Mouse (Mus musculus): ENCODE data around the gene Fer. TPM values are rescaled to one million over a fixed set of nuclear protein-coding genes. Genes with fewer than 3 reads are reported as not detected.

Gene Fer
- polyA plus RNA-seq, 1 experiment from 2014 or later: 12.6 TPM

DNA sequence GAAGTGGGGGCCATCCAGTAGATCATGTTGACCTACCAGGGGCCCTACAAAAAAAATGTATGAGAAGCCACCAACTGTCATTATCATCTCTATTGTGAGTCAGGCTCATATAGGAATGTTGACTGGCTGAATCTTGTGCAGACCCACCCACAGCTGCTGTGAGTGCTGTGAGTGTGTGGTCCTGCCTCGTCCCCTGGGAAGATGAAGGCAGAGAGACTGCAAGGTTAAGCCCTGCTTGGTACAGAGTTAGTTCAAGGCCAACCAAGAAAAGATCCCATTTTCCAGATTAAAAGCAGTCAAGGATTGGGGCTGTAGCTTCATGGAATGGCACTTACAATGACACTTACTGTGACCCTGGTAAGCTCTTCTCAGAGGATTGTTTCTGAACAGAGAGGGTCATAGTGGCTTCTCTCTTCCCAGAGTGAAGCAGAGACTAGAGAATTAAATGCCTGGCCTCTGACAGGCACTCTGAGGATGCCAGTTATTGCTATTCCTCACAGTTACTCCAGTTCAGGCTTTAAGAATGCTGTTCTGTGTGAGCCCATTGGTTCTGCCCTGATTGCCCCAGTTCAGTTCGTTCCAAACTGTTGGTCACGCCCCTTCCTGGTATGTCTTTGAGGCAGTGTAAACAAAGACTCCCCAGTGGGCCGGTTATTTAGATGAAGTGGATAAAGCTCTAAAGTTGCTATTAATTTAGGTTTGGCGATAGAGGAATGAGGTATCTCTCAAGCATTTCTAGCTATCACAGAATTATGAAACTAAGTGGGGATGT, 34.1 kb upstream of the Fer start:
- Histone ChIP-seq H3K4me2 (replicated peaks; ENCODE audit: low read depth) (no peak overlapping the region), H3K27me3 (replicated peaks; ENCODE audit: control insufficient read depth, insufficient read depth, low read length) (no peaks in the 10 kb centered on the region), H3K36me3 (ENCODE audit: control insufficient read depth, insufficient read depth) (no peaks in the 10 kb centered on the region), H3K4me1 (replicated peaks; ENCODE audit: control insufficient read depth, insufficient read depth, low read length) (no peaks in the 10 kb centered on the region), H3K4me3 (ENCODE audit: low read depth, low read length) (no peak overlapping the region), H3K9ac (ENCODE audit: low read depth, low read length) (no peak overlapping the region), H3K9me3 (ENCODE audit: control insufficient read depth) (no peaks in the 10 kb centered on the region), H3K27ac (ENCODE audit: low read depth, low read length) (no peak overlapping the region)
- no peak for ATAC-seq
- 33% methylated on average over 5 of the region's 5 CpGs for WGBS
- TF ChIP-seq CTCF (IDR thresholded peaks at IDR 0.05; ENCODE audit: low read depth): no peak

DNA sequence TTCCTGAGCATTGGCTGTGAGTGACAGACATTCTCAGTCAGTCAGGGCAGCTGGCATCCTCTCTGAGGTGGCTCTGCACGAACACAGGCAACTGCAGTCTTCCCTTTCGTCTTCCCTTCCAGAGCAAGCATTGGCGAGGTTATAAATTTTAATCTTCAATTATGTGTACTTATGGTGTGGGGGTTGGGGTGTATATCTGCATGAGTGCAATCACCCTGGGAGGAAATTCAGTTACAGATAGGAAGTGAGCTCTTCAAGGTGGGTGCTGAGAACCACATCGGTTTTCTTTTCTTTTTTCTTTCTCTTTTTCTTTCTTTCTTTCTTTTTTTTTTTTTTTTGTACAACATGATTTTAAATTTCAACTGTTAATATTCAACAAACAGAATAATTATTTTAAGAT, 31.3 kb upstream of the Fer start:
- Histone ChIP-seq H3K27me3 (replicated peaks; ENCODE audit: control insufficient read depth, insufficient read depth, low read length) (no peaks in the 10 kb centered on the region), H3K27ac (ENCODE audit: low read depth, low read length) (no peak overlapping the region), H3K4me2 (replicated peaks; ENCODE audit: low read depth) (no peak overlapping the region), H3K9ac (ENCODE audit: low read depth, low read length) (no peak overlapping the region), H3K36me3 (ENCODE audit: control insufficient read depth, insufficient read depth) (no peaks in the 10 kb centered on the region), H3K4me1 (replicated peaks; ENCODE audit: control insufficient read depth, insufficient read depth, low read length) (no peaks in the 10 kb centered on the region), H3K9me3 (ENCODE audit: control insufficient read depth) (no peaks in the 10 kb centered on the region), H3K4me3 (ENCODE audit: low read depth, low read length) (no peak overlapping the region)
- no peak for TF ChIP-seq CTCF (IDR thresholded peaks at IDR 0.05; ENCODE audit: low read depth)
- no peak for ATAC-seq
- WGBS: 40% methylated on average over 4 of the region's 4 CpGs

DNA sequence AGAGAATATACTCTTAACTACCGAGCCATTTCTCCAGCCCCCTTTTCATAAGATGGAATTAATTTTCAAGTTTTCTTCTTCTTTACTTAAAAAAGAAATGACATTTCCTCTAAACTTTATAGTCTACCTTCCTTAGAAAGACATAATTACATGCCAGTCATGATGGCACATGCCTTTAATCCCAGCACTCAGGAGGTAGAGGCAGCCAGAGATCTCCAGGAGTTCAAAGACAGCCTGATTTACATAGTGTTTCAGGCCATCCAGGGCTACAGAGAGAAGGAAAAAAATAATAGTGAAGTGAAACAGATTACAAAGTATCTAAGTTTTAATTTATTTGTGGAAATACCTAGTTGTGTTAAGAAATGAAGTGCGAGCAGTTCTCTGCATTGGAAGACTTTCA, 26.6 kb upstream of the Fer start:
- Histone ChIP-seq H3K27ac (ENCODE audit: low read depth, low read length) (no peak overlapping the region), H3K27me3 (replicated peaks; ENCODE audit: control insufficient read depth, insufficient read depth, low read length) (no peaks in the 10 kb centered on the region), H3K9me3 (ENCODE audit: control insufficient read depth) (0 out of 2 replicates have a peak, but pooled peaks cover 4% of the 10 kb centered on the region), H3K4me3 (ENCODE audit: low read depth, low read length) (no peak overlapping the region), H3K9ac (ENCODE audit: low read depth, low read length) (no peak overlapping the region), H3K4me2 (replicated peaks; ENCODE audit: low read depth) (no peak overlapping the region), H3K36me3 (ENCODE audit: control insufficient read depth, insufficient read depth) (no peaks in the 10 kb centered on the region), H3K4me1 (replicated peaks; ENCODE audit: control insufficient read depth, insufficient read depth, low read length) (no peaks in the 10 kb centered on the region)
- no peak for TF ChIP-seq CTCF (IDR thresholded peaks at IDR 0.05; ENCODE audit: low read depth)
- ATAC-seq: no peak
- 86% methylated on average over 2 of the region's 2 CpGs for WGBS

DNA sequence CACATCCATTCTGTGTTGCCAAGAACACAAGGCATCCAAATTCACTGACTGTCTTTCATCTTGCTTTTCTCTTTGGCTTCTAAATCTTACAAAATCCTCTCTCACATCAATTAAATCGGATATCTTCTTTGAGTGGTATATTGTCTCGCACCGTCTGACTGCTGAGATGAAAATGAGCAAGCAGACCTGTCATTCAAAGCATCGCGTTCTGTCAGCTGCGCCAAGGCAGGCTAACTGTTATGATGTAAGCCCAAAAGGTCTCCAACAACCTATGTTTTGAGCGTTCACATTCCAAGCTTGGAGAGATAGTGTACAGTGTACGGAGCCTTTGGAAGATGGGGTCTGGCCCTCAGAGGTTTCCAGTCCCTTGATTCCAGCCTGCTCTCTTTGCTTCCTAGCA, 26.2 kb upstream of the Fer start:
- H3K4me3 ChIP-seq (ENCODE audit: low read depth, low read length): no peak overlapping the region
- H3K9ac ChIP-seq (ENCODE audit: low read depth, low read length): no peak overlapping the region
- H3K9me3 ChIP-seq (ENCODE audit: control insufficient read depth): 0 out of 2 replicates have a peak, but pooled peaks cover 4% of the 10 kb centered on the region
- no peak overlapping the region for H3K4me2 ChIP-seq (replicated peaks; ENCODE audit: low read depth)
- H3K4me1 ChIP-seq (replicated peaks; ENCODE audit: control insufficient read depth, insufficient read depth, low read length): no peaks in the 10 kb centered on the region
- WGBS: 82% methylated on average over 8 of the region's 8 CpGs
- no peaks in the 10 kb centered on the region for H3K36me3 ChIP-seq (ENCODE audit: control insufficient read depth, insufficient read depth)
- H3K27me3 ChIP-seq (replicated peaks; ENCODE audit: control insufficient read depth, insufficient read depth, low read length): no peaks in the 10 kb centered on the region
- TF ChIP-seq CTCF (IDR thresholded peaks at IDR 0.05; ENCODE audit: low read depth): no peak
- H3K27ac ChIP-seq (ENCODE audit: low read depth, low read length): no peak overlapping the region
- ATAC-seq: no peak

DNA sequence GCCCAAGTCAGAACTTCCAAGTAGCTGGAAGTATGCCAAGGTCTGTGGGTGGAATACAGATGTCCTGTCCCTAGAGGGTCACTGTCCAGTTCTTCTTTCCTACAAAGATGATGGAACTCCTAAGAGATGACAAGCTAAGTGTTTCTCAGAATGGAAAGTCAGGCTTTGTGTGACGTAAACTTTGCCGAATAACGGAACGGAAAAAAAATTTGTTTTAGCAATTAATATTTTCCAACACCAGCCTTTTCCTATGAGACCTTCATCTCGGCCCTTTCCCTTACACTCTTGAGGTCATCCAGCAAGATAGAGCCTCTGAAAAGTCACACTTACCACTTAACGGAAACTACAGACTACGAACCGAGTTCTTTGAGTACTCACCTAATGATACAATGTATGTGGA, 24.7 kb upstream of the Fer start:
- Histone ChIP-seq H3K27me3 (replicated peaks; ENCODE audit: control insufficient read depth, insufficient read depth, low read length) (no peaks in the 10 kb centered on the region), H3K9ac (ENCODE audit: low read depth, low read length) (no peak overlapping the region), H3K9me3 (ENCODE audit: control insufficient read depth) (0 out of 2 replicates have a peak, but pooled peaks cover 4% of the 10 kb centered on the region), H3K36me3 (ENCODE audit: control insufficient read depth, insufficient read depth) (no peaks in the 10 kb centered on the region), H3K4me3 (ENCODE audit: low read depth, low read length) (no peak overlapping the region), H3K4me1 (replicated peaks; ENCODE audit: control insufficient read depth, insufficient read depth, low read length) (no peaks in the 10 kb centered on the region), H3K4me2 (replicated peaks; ENCODE audit: low read depth) (no peak overlapping the region), H3K27ac (ENCODE audit: low read depth, low read length) (no peak overlapping the region)
- TF ChIP-seq CTCF (IDR thresholded peaks at IDR 0.05; ENCODE audit: low read depth): no peak
- no peak for ATAC-seq
- WGBS: 83% methylated on average over 8 of the region's 8 CpGs

DNA sequence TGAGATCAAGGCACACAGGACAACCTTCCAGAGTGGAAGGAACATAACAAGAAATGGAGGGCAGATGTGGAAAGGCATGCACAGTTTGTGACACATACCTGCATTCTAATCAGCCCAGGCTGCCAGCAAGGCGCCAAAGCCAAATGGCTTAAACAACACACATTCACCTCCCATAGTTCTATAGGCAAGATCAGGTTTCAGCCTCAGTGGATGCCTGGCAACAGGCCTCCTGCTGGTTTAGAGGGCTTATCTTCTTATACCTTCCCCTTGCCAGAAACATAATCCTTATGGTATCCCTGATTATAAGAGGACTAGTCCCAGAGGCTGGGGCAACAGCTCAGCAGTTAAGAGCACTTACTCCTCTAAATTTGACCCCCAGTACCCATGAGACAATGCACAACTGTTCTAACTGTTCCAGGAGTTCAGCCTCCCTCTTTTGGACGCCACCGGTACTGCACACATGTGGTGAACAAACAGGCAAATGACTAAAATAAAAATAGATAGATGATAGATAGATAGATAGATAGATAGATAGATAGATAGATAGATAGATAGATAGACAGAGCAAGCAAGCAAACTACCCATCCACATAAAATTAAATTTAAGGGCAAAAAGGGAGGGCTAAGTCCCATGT, 23.1 kb upstream of the Fer start:
- Histone ChIP-seq H3K4me1 (replicated peaks; ENCODE audit: control insufficient read depth, insufficient read depth, low read length) (no peaks in the 10 kb centered on the region), H3K9ac (ENCODE audit: low read depth, low read length) (no peak overlapping the region), H3K36me3 (ENCODE audit: control insufficient read depth, insufficient read depth) (no peaks in the 10 kb centered on the region), H3K4me2 (replicated peaks; ENCODE audit: low read depth) (no peak overlapping the region), H3K27ac (ENCODE audit: low read depth, low read length) (no peak overlapping the region), H3K27me3 (replicated peaks; ENCODE audit: control insufficient read depth, insufficient read depth, low read length) (no peaks in the 10 kb centered on the region), H3K4me3 (ENCODE audit: low read depth, low read length) (no peak overlapping the region), H3K9me3 (ENCODE audit: control insufficient read depth) (0 out of 2 replicates have a peak, but pooled peaks cover 4% of the 10 kb centered on the region)
- 99% methylated on average over 3 of the region's 3 CpGs for WGBS
- peak; percentile 24; the same call in 1 of the 2 replicates for TF ChIP-seq CTCF (IDR thresholded peaks at IDR 0.05; ENCODE audit: low read depth)
- no peak for ATAC-seq

All from intestine, postnatal 0 days (tissue).